Mouse (Mus musculus): ENCODE data around the gene Cyb5r1. TPM values are rescaled to one million over a fixed set of nuclear protein-coding genes. Genes with fewer than 3 reads are reported as not detected.

The Cyb5r1 gene
- polyA plus RNA-seq, 1 experiment from 2014 or later, result 20.4 TPM

DNA sequence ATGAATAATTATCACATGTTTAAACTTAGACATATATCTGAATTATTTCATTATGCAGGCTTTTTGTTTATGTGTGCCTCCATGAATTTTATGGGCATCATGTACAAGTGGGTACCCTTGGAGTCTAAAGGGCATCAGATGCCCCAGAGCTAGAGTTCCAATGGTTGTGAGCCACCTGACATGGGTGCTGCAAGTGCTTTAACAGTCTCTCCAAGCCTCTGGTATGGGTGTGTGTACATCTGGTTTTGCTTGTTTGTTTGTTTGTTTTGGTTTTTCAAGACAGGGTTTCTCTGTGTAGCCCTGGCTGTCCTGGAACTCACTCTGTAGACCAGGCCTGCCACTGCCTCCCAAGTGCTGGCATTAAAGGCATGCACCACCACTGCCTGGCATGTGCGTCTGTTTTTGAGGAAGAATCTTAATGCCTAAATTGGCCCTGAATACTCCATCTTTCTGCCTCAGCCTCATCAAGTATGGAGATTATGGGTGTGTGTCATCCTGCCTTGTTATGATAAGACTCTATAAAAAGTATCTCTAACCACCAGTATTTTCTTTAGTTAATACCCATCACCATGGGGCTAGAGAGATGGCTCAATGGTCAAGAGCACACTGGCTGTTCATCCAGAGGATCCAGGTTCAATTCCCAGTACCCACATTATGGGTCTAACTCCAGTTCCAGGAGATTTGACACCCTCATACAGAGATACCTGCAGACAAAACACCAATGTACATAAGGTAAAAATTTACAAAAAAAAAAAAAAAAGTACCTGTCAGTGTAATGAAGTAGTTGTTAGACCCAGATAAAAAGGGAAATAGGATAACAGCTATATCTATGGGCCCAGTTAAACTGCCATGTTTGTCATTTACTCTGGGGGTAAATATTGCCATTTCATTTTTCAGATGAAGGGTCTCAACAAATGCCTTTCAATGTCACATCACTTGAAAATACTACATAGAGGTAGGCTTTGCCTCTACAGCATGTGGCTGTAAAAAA lies 55.2 kb downstream of the Cyb5r1 start:
- peak; percentile 98 for ATAC-seq (ENCODE audit: low read depth)
- peaks cover 69% of the 10 kb centered on the region for H3K4me1 ChIP-seq (replicated peaks)
- 21% methylated on average over 1 of the region's 1 CpGs for WGBS (ENCODE audit: insufficient replicate concordance)
- H3K9me3 ChIP-seq (replicated peaks), result no peaks in the 10 kb centered on the region
- peak; percentile 57 for DNase-seq
- no peaks in the 10 kb centered on the region for H3K27me3 ChIP-seq
- H3K4me3 ChIP-seq (replicated peaks), result peak overlapping the region; percentile 27
- H3K9ac ChIP-seq, result peak overlapping the region; percentile 56
- peaks cover 66% of the 10 kb centered on the region for H3K36me3 ChIP-seq
- H3K27ac ChIP-seq, result peak overlapping the region; percentile 98
- H3K4me2 ChIP-seq, result peak overlapping the region; percentile 62

Other genes with a start within 250 kb of the Cyb5r1 start
- 1.8 and 2.4 TPM in 2 replicates for gene Chil1, start 223.4 kb upstream of the Cyb5r1 start, polyA plus RNA-seq (2015; fragmentation: Nextera tagmentation; extraction: Ambion mirVana)
- 1.6 and 1.9 TPM in 2 replicates for gene Mybph, start 212.1 kb upstream of the Cyb5r1 start, polyA plus RNA-seq (2015; fragmentation: Nextera tagmentation; extraction: Ambion mirVana)
- gene Adora1, start 170.1 kb upstream of the Cyb5r1 start, polyA plus RNA-seq (2015; fragmentation: Nextera tagmentation; extraction: Ambion mirVana), result 0.12 and 0.13 TPM in 2 replicates
- gene Myog, start 115.6 kb upstream of the Cyb5r1 start, polyA plus RNA-seq (2015; fragmentation: Nextera tagmentation; extraction: Ambion mirVana), result 2.7 and 4.1 TPM in 2 replicates
- 1.1 and 1.2 TPM in 2 replicates for gene Ppfia4, start 72.6 kb upstream of the Cyb5r1 start, polyA plus RNA-seq (2015; fragmentation: Nextera tagmentation; extraction: Ambion mirVana)
- 58.8 and 67.9 TPM in 2 replicates for gene Tmem183a, start 43.6 kb upstream of the Cyb5r1 start, polyA plus RNA-seq (2015; fragmentation: Nextera tagmentation; extraction: Ambion mirVana)
- gene 4933406M09Rik, start 19.6 kb upstream of the Cyb5r1 start, polyA plus RNA-seq (2015; fragmentation: Nextera tagmentation; extraction: Ambion mirVana), result not detected in 2 replicates
- 130 and 138 TPM in 2 replicates for gene Adipor1, start 9.8 kb downstream of the Cyb5r1 start, polyA plus RNA-seq (2015; fragmentation: Nextera tagmentation; extraction: Ambion mirVana)
- 34.7 and 37.4 TPM in 2 replicates for gene Klhl12, start 50.0 kb downstream of the Cyb5r1 start, polyA plus RNA-seq (2015; fragmentation: Nextera tagmentation; extraction: Ambion mirVana)
- 19.8 and 23.9 TPM in 2 replicates for gene Rabif, start 89.1 kb downstream of the Cyb5r1 start, polyA plus RNA-seq (2015; fragmentation: Nextera tagmentation; extraction: Ambion mirVana)
- gene Mgat4e, start 144.1 kb downstream of the Cyb5r1 start, polyA plus RNA-seq (2015; fragmentation: Nextera tagmentation; extraction: Ambion mirVana), result not detected in 2 replicates
- 7.6 and 7.7 TPM in 2 replicates for gene Kdm5b, start 154.6 kb downstream of the Cyb5r1 start, polyA plus RNA-seq (2015; fragmentation: Nextera tagmentation; extraction: Ambion mirVana)
- 0.08 TPM in 2 replicates for gene Syt2, start 241.1 kb downstream of the Cyb5r1 start, polyA plus RNA-seq (2015; fragmentation: Nextera tagmentation; extraction: Ambion mirVana)